Mouse (Mus musculus) central nervous system, embryonic 18 days (tissue): ENCODE measurements around the gene 1700013F07Rik. TPM values are rescaled to one million over a fixed set of nuclear protein-coding genes. Genes with fewer than 3 reads are reported as not detected.

Experiments used
- polyA plus RNA-seq: library from polyadenylated mRNA; depleted of rRNA; stranded (reverse); fragments of >200 nt; gene quantifications from 2 replicates; pipeline ENCODE4 v1.2.3, GENCODE M21; 2012; rRNA removed

Gene 1700013F07Rik
- polyA plus RNA-seq = 3.2 and 4.1 TPM in 2 replicates

GRCm38 (mm10) chr3:108533951-108534350 is at the start of gene 1700013F07Rik:
TSS of gene 1700013F07Rik (plus strand) at chr3:108534150.

GRCm38 (mm10) chr3:108536517-108537260 is 2.7 kb downstream of the 1700013F07Rik start, which contains the start of gene 5330417C22Rik:
TSS of gene 5330417C22Rik (minus strand) at chr3:108536536.

GRCm38 (mm10) chr3:108562133-108562730 is 28.3 kb downstream of the 1700013F07Rik start, which contains the start of gene Tmem167b:
TSS of gene Tmem167b (minus strand) at chr3:108562466.

GRCm38 (mm10) chr3:108571443-108572294 is 37.7 kb downstream of the 1700013F07Rik start, which contains the start of gene Taf13:
TSS of gene Taf13 (plus strand) at chr3:108571698.

GRCm38 (mm10) chr3:108590786-108591529 is 57.0 kb downstream of the 1700013F07Rik start, which contains the start of gene Wdr47:
TSS of gene Wdr47 (plus strand) at chr3:108591279.

Other genes with a start within 250 kb of the 1700013F07Rik start
- gene Mybphl, start 169.2 kb upstream of the 1700013F07Rik start, polyA plus RNA-seq = 0.05 and 0.08 TPM in 2 replicates
- gene Psrc1, start 150.3 kb upstream of the 1700013F07Rik start, polyA plus RNA-seq = 18.1 and 19.3 TPM in 2 replicates
- gene Celsr2, start 118.6 kb upstream of the 1700013F07Rik start, polyA plus RNA-seq = 35.7 and 42.0 TPM in 2 replicates
- gene Sars, start 88.9 kb upstream of the 1700013F07Rik start, polyA plus RNA-seq = 165 and 175 TPM in 2 replicates
- 9.7 and 11.6 TPM in 2 replicates for gene 5330417C22Rik, start 2.4 kb downstream of the 1700013F07Rik start, polyA plus RNA-seq
- gene Tmem167b, start 28.3 kb downstream of the 1700013F07Rik start, polyA plus RNA-seq = 12.4 and 13.0 TPM in 2 replicates
- gene Taf13, start 37.5 kb downstream of the 1700013F07Rik start, polyA plus RNA-seq = 28.7 and 34.1 TPM in 2 replicates
- 123 and 124 TPM in 2 replicates for gene Wdr47, start 57.1 kb downstream of the 1700013F07Rik start, polyA plus RNA-seq
- gene Clcc1, start 119.8 kb downstream of the 1700013F07Rik start, polyA plus RNA-seq = 39.5 and 42.9 TPM in 2 replicates
- 8.6 and 9.8 TPM in 2 replicates for gene Gpsm2, start 188.2 kb downstream of the 1700013F07Rik start, polyA plus RNA-seq
- 0.03 and 0.07 TPM in 2 replicates for gene Aknad1, start 205.5 kb downstream of the 1700013F07Rik start, polyA plus RNA-seq